Mouse (Mus musculus): Measurements from ENCODE around the gene Il18. TPM values are rescaled to one million over a fixed set of nuclear protein-coding genes. Genes with fewer than 3 reads are reported as not detected.

Gene Il18
- polyA plus RNA-seq, 1 experiment from 2014 or later = 13.6 TPM

DNA sequence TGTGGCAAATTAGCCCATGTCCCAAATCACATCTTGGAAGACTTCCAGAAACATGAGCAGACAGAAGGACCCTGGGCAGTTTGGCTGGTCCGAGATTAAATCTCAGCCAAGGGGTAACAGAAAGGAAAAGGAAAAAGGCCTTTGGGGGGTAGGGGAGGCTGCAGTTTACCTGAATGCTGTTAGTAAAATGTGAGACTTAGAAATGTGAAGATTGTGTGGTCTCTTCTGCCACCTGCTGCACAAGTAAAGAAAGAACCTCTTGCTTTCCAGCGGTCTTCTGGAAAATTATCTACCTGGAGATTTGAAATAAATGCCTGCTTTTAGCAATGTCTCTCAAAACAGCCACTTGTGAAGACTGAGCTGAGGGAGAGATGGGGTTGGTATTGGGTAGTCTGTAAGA is 23.7 kb upstream of the Il18 start:
- Histone ChIP-seq H3K4me1 (peaks cover 10% of the 10 kb centered on the region), H3K27me3 (replicated peaks) (no peaks in the 10 kb centered on the region), H3K36me3 (no peaks in the 10 kb centered on the region), H3K9ac (no peak overlapping the region), H3K9me3 (no peaks in the 10 kb centered on the region), H3K27ac (no peak overlapping the region), H3K4me3 (no peak overlapping the region), H3K4me2 (replicated peaks) (no peak overlapping the region)
- no peak for ATAC-seq (ENCODE audit: low FRiP score, low read depth)
- 51% methylated on average over 2 of the region's 2 CpGs for WGBS

DNA sequence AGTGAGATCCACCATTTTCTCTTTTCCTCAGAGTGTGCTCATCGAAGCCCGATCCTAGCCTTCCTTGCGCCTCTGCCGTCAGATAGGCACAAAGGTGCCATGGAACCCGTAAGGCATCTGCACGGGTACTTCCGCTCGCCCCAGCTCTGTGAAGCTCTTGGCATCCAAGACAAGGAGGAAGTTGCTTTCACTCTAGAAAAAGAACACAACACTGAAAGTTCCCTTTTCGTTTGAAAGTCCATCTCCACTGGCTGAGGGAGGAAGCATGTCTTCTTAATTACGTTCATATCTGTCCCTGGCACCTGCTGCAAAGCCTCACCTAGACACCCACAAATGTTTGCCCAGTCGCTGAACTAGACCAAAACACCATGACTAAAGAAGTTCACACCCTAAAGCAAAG is 21.3 kb upstream of the Il18 start:
- Histone ChIP-seq H3K9ac (no peak overlapping the region), H3K9me3 (no peaks in the 10 kb centered on the region), H3K36me3 (no peaks in the 10 kb centered on the region), H3K4me2 (replicated peaks) (no peak overlapping the region), H3K4me1 (no peaks in the 10 kb centered on the region), H3K4me3 (no peak overlapping the region), H3K27me3 (replicated peaks) (no peaks in the 10 kb centered on the region), H3K27ac (no peak overlapping the region)
- 84% methylated on average over 11 of the region's 11 CpGs for WGBS
- ATAC-seq (ENCODE audit: low FRiP score, low read depth) = no peak

DNA sequence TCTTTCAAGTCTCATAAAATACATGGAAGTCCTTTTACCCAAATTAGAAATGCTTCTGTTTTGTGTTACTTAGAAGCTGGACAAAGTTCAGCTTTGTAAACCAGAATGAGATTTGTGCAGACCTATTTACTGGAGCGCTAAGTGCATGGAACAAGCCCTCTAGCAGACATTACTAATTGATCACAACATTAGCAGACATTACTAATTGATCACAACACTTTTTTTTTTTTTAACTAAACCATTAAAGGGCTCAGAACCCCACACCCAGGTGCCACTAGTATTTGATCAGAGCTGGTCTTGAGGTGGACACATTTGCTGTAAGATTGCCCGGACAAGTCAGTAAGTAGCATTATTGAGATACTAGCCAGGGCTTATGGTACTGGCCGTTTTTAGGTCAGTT is 20.8 kb upstream of the Il18 start:
- no peaks in the 10 kb centered on the region for H3K36me3 ChIP-seq
- no peak for ATAC-seq (ENCODE audit: low FRiP score, low read depth)
- H3K4me1 ChIP-seq = no peaks in the 10 kb centered on the region
- 81% methylated on average over 3 of the region's 3 CpGs for WGBS
- H3K27ac ChIP-seq = no peak overlapping the region
- no peak overlapping the region for H3K4me3 ChIP-seq
- H3K4me2 ChIP-seq (replicated peaks) = no peak overlapping the region
- H3K9ac ChIP-seq = no peak overlapping the region
- H3K27me3 ChIP-seq (replicated peaks) = no peaks in the 10 kb centered on the region
- H3K9me3 ChIP-seq = no peaks in the 10 kb centered on the region

DNA sequence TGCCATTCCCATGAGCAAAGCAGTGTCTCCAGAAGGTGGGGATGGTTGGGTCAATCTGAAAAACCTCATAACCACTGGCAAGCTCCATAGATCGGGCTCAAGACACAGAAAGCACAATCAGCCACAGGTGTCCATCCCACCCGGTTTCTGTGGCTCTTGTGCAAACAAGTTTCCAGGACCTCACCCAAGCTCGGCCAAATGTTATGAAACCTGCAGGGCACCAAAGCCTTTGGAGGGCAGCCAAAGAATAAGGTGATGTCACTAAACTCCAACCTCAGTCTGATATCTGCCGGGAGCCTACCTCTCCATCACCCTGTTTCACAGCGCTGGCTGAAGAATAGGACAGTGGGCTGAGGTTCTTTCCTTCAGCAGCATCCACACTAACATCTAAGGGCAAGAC is 18.7 kb upstream of the Il18 start:
- no peak overlapping the region for H3K4me3 ChIP-seq
- H3K27ac ChIP-seq = no peak overlapping the region
- H3K4me2 ChIP-seq (replicated peaks) = no peak overlapping the region
- no peaks in the 10 kb centered on the region for H3K9me3 ChIP-seq
- no peak overlapping the region for H3K9ac ChIP-seq
- WGBS = 88% methylated on average over 5 of the region's 5 CpGs
- H3K4me1 ChIP-seq = no peaks in the 10 kb centered on the region
- H3K27me3 ChIP-seq (replicated peaks) = no peaks in the 10 kb centered on the region
- H3K36me3 ChIP-seq = no peaks in the 10 kb centered on the region
- no peak for ATAC-seq (ENCODE audit: low FRiP score, low read depth)

DNA sequence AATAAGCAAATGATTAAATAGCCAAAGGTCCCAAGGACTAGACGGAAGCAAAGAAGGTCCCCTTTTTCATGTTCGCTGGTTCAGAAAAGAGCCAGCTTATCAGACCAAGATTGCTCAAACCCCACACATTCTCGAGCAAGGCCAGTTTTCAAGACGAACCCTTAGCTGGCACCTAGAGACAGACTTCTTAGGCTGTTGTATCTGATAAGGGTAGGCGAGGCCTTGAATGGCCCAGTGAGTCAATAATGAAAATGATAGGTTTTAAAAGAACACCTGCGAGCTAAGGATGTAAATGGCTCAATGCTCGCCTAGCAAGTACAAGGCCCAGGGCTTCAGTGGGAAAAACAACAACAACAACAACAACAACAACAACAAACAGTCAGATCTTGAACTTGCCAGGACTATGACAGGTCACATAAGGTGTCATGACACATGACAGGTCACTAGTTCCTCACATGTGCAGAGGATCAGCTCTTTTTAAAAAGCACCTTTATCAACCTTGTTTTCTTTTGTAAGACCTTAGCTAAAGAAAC is 18.0 kb upstream of the Il18 start:
- no peaks in the 10 kb centered on the region for H3K27me3 ChIP-seq (replicated peaks)
- no peaks in the 10 kb centered on the region for H3K4me1 ChIP-seq
- no peak overlapping the region for H3K4me2 ChIP-seq (replicated peaks)
- no peak overlapping the region for H3K4me3 ChIP-seq
- no peaks in the 10 kb centered on the region for H3K36me3 ChIP-seq
- H3K9ac ChIP-seq = no peak overlapping the region
- 80% methylated on average over 7 of the region's 7 CpGs for WGBS
- no peaks in the 10 kb centered on the region for H3K9me3 ChIP-seq
- no peak for ATAC-seq (ENCODE audit: low FRiP score, low read depth)
- H3K27ac ChIP-seq = no peak overlapping the region

DNA sequence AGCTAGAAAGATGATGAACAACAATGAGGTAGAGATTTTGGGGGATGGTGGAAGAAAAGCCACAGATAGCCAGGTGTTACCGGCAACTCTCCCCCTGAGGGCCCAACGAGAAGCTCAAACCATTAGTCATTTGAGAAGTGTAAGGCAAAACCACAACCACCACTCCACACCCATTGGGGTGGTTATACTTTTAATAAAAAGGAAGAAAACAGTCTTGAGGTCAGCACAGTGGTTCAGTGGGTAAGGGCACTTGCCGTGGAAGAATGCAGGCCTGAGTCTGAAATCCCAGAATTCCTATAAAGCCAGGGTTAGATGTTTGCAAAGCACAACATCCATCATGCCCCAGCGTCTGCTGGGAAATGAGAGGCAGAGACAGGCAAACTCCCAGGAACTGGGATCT is 17.3 kb upstream of the Il18 start:
- H3K36me3 ChIP-seq = no peaks in the 10 kb centered on the region
- no peaks in the 10 kb centered on the region for H3K9me3 ChIP-seq
- no peak overlapping the region for H3K4me2 ChIP-seq (replicated peaks)
- 77% methylated on average over 4 of the region's 4 CpGs for WGBS
- no peaks in the 10 kb centered on the region for H3K27me3 ChIP-seq (replicated peaks)
- no peak overlapping the region for H3K4me3 ChIP-seq
- no peak overlapping the region for H3K9ac ChIP-seq
- H3K4me1 ChIP-seq = no peaks in the 10 kb centered on the region
- ATAC-seq (ENCODE audit: low FRiP score, low read depth) = no peak
- no peak overlapping the region for H3K27ac ChIP-seq

DNA sequence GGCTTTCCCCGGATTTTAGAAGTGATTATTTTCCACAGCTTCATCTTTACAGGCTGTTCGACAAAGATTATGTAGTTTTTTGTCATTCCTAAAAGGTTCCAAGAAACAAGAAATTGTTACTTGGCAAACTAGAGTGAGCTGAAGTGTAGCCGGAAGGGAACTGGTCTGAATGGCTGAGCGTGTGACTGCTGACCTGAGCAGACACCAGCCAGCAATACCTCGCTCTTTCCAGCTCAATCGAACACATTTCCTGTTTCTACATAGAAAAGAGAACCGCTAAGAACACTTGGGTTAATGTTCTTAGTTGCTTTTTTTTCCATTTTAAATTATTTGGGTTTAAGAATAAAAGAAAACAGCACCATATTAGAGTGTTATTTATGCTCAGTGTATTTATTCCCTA is 14.5 kb upstream of the Il18 start:
- Histone ChIP-seq H3K36me3 (no peaks in the 10 kb centered on the region), H3K27me3 (replicated peaks) (no peaks in the 10 kb centered on the region), H3K27ac (no peak overlapping the region), H3K4me2 (replicated peaks) (no peak overlapping the region), H3K4me1 (no peaks in the 10 kb centered on the region), H3K4me3 (no peak overlapping the region), H3K9ac (no peak overlapping the region), H3K9me3 (no peaks in the 10 kb centered on the region)
- ATAC-seq (ENCODE audit: low FRiP score, low read depth) = no peak
- WGBS = 81% methylated on average over 7 of the region's 7 CpGs

DNA sequence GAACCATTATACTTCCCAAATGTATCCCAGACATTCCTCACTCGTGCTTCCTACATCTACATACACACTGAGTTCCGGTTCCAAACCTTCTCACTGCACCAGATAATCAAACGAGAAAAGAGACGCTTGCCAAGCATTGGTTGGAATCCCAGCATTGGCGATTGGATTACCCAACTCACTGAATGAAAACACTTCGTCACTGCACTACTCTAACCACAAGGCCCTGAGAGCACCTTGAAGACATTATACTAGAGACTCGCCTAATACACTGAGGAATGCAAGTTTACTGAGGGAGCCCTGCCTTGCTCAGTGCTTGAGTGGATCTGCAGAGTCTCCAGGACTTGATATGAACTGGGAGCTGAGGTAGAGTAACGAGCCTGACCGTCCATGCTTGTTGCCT is 12.2 kb upstream of the Il18 start:
- no peak overlapping the region for H3K27ac ChIP-seq
- no peak overlapping the region for H3K4me2 ChIP-seq (replicated peaks)
- no peak overlapping the region for H3K4me3 ChIP-seq
- H3K4me1 ChIP-seq = no peaks in the 10 kb centered on the region
- H3K9ac ChIP-seq = no peak overlapping the region
- no peaks in the 10 kb centered on the region for H3K27me3 ChIP-seq (replicated peaks)
- H3K9me3 ChIP-seq = no peaks in the 10 kb centered on the region
- no peak for ATAC-seq (ENCODE audit: low FRiP score, low read depth)
- WGBS = 83% methylated on average over 9 of the region's 9 CpGs
- H3K36me3 ChIP-seq = no peaks in the 10 kb centered on the region

DNA sequence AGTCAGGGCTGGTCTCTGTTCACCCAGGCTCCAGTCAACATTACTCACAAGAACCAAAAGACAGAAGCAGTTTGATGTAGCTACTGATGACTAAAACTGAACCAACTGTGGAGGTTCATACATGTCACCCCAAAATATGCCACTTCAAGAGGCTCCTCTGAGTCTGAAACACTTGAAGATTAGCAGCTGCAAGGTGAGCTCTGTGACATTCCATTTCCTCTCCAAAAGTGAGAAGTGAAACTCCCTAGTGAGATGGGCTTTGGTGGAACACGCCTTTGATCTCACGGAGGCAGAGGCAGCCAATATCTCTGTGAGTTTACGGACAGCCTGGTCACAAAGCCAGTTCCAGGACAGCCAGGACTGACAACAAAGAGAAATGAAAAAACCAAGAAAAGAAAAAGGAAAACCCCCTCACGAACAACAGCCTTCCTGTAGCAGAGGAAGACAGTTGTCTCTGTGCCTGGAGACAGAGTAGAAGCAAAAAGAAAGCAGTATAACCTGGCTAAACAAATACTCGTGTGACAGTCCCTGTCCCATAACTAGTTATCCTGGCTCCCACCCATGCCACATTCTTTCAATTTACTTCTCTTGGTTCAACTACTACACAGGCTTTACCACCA is 6.7 kb upstream of the Il18 start:
- Histone ChIP-seq H3K4me2 (replicated peaks) (no peak overlapping the region), H3K9me3 (no peaks in the 10 kb centered on the region), H3K27me3 (replicated peaks) (no peaks in the 10 kb centered on the region), H3K27ac (no peak overlapping the region), H3K9ac (no peak overlapping the region), H3K36me3 (no peaks in the 10 kb centered on the region), H3K4me3 (no peak overlapping the region), H3K4me1 (no peaks in the 10 kb centered on the region)
- ATAC-seq (ENCODE audit: low FRiP score, low read depth) = no peak
- WGBS = 58% methylated on average over 5 of the region's 5 CpGs

DNA sequence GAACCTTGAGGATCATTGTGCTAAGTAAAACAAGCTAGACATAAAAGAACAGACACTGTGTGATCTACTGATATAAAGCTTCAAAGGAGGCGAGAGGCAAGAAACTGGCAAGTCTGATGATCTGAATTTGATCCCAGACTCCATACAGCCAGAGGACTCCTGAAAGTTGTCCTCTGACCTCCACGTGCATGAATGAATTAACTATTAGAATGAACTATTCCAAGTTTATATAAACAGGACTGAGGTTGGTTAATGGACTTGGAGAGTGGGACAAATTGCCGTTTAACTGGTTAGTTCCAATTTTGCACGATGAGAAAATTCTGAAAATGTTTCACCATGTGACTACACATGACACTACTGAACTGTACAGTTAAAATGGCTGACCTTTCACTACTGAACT is 5.7 kb upstream of the Il18 start:
- Histone ChIP-seq H3K9me3 (no peaks in the 10 kb centered on the region), H3K4me1 (no peaks in the 10 kb centered on the region), H3K27ac (no peak overlapping the region), H3K36me3 (no peaks in the 10 kb centered on the region), H3K4me3 (no peak overlapping the region), H3K27me3 (replicated peaks) (no peaks in the 10 kb centered on the region), H3K9ac (no peak overlapping the region), H3K4me2 (replicated peaks) (no peak overlapping the region)
- ATAC-seq (ENCODE audit: low FRiP score, low read depth) = no peak
- 86% methylated on average over 4 of the region's 4 CpGs for WGBS

DNA sequence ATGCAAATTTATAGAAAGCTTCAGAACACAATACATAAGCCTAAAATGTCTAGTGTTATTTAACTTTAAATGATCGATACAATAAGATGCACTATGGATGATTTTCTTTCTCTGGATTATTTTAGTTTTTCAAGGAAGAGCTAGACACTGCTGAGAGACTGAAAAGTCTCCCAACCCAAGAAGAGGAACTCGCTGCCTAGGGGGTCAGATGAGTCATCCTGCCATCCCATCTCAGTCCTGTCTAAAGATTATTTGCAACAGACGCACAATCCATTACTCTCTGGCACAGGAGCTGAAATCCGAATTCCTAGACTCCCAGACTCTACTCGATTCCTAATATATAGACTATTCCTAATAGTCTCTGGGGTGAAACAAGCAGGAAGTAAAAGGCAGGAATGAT is 2.4 kb upstream of the Il18 start:
- ATAC-seq (ENCODE audit: low FRiP score, low read depth) = no peak
- no peak overlapping the region for H3K27ac ChIP-seq
- H3K9ac ChIP-seq = no peak overlapping the region
- 88% methylated on average over 5 of the region's 5 CpGs for WGBS
- H3K36me3 ChIP-seq = no peaks in the 10 kb centered on the region
- H3K9me3 ChIP-seq = no peaks in the 10 kb centered on the region
- no peak overlapping the region for H3K4me2 ChIP-seq (replicated peaks)
- no peaks in the 10 kb centered on the region for H3K27me3 ChIP-seq (replicated peaks)
- H3K4me1 ChIP-seq = peaks cover 3% of the 10 kb centered on the region; the same call in 1 of the 2 replicates
- no peak overlapping the region for H3K4me3 ChIP-seq

DNA sequence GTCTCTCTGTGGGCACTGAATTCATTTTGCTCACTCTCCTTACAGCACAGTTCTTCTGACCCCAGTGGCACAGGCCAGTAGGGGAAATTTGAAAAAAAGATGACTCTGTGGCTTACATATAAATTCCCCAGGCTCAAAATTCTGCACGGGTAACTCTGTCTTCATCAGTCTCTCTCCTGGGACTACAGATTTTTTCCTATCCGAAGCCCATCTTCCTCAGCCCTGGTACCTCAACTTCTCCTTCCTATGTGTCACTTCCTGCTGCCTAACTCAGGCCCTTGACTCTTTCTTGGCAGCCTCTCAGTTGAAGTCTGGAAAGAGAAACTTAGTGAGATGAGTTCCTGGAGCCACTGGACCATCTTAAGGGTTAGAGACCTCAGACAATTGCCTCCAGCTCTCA is 1.1 kb upstream of the Il18 start:
- no peaks in the 10 kb centered on the region for H3K27me3 ChIP-seq (replicated peaks)
- ATAC-seq (ENCODE audit: low FRiP score, low read depth) = no peak
- H3K4me2 ChIP-seq (replicated peaks) = no peak overlapping the region
- H3K9ac ChIP-seq = no peak overlapping the region
- WGBS = 85% methylated on average over 2 of the region's 2 CpGs
- no peak overlapping the region for H3K27ac ChIP-seq
- no peaks in the 10 kb centered on the region for H3K36me3 ChIP-seq
- no peak overlapping the region for H3K4me3 ChIP-seq
- H3K4me1 ChIP-seq = peaks cover 3% of the 10 kb centered on the region; the same call in 1 of the 2 replicates
- no peaks in the 10 kb centered on the region for H3K9me3 ChIP-seq

DNA sequence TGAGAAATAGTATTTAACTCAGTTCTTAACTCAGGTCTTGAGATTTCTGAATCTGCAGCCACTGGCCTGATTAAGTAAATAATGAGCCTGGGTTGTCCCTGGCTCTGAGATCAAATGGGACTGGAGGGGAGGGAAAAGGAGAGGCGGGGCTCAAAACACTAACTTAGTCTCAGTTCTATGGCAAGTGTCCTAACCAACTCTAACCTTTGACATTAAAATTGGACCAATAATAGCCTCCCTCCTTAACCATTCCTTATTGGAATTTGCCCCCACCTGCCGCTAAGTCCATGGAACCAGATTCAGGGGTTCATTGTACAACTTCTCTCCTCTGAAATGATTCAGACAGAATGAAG is 443 bp downstream of the Il18 start, which contains the start of gene Bco2:
Bco2 (minus strand) TSS at position 88 of the 353 bp plus-strand sequence.
- H3K36me3 ChIP-seq = no peaks in the 10 kb centered on the region
- H3K4me3 ChIP-seq = peak within 1 kb of the TSS; percentile 5; the same call in 1 of the 2 replicates
- H3K4me2 ChIP-seq (replicated peaks) = peak within 1 kb of the TSS; percentile 53
- 13% methylated on average over 2 of the region's 2 CpGs for WGBS
- peak; percentile 44; the same call in 1 of the 2 replicates for ATAC-seq (ENCODE audit: low FRiP score, low read depth)
- no peaks in the 10 kb centered on the region for H3K9me3 ChIP-seq
- H3K9ac ChIP-seq = 0 out of 2 replicates have a peak within 1 kb of the TSS, but pooled peaks have one; percentile 33
- H3K27ac ChIP-seq = peak within 1 kb of the TSS; percentile 38
- H3K27me3 ChIP-seq (replicated peaks) = no peaks in the 10 kb centered on the region
- H3K4me1 ChIP-seq = peaks cover 3% of the 10 kb centered on the region; the same call in 1 of the 2 replicates
